Mouse (Mus musculus) left cerebral cortex, postnatal 14 days (tissue): Measurements from ENCODE around the gene Slk. TPM values are rescaled to one million over a fixed set of nuclear protein-coding genes. Genes with fewer than 3 reads are reported as not detected.

Experiments used
- DNase-seq, 2 experiments: peaks; one replicate each; pipeline ENCODE4 v3.0.0; 2021 to 2022; ENCODE audit warnings: low spot score in 2 of 2, mixed read lengths in 1 of 2
- intact Hi-C: fragments of 180-260 bp; cut with DNase I; formaldehyde crosslinking; loops from one replicate; pipeline ENCODE4 v1.15.1; 2025
- total RNA-seq, 2 experiments: library from RNA; stranded (reverse); gene quantifications; 2 replicates each; pipeline ENCODE4 v1.2.3; 2021

Slk gene
- total RNA-seq, 2 experiments from 2014 or later: 44.4 to 47.0 TPM

DNA sequence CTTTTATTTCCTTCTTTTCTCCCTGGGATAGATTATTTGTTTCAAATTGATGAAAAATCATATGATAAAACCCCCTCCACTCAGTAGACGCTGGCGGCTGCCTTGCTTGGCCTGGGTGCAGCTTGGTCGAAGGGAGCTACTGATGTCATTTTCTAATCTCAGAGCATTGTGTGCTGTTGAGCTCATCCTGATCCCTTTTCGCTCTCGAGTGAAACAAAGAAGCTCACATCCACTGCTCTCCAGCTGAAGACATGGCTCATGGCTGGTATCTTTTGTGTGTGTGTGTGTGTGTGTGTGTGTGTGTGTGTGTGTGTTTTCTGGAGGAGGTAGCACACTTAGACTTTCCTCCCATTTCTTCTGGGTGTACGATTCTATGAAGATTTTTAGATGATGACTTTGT is 66.1 kb downstream of the Slk start:
- peak in 1 of 2 experiments; percentile 20 for DNase-seq
- intact Hi-C loops: no loop called here

DNA sequence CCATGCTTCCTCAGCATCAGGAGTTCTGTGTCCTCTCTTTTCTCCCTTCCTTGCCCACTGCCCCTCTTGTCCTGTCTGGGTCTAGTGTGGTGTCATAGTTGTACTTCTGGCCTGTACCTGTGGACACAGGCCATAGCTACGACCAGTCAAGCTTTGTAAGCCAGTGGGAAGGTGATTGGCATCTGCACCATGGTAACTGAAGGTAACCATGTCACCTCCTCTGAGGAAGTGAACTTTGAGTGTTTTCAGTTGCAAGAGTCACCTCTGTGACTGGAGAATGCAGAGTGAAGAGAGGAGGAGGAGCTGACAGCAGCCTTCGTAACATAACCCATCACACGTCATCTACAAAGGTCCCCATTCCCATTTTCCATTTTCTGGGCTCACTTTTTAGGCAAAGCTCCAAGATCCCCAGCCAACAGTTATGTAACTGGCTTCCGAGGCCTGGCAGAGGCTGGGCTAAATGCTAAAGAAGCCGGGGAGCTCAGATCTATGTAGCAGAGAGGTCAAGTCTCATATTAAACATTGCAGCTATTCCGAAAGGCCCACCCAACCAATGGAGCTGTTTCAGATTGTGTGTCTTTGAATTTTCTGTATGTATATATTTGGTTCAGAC is 67.1 kb downstream of the Slk start:
- no peak for DNase-seq
- intact Hi-C loops: no loop called here

DNA sequence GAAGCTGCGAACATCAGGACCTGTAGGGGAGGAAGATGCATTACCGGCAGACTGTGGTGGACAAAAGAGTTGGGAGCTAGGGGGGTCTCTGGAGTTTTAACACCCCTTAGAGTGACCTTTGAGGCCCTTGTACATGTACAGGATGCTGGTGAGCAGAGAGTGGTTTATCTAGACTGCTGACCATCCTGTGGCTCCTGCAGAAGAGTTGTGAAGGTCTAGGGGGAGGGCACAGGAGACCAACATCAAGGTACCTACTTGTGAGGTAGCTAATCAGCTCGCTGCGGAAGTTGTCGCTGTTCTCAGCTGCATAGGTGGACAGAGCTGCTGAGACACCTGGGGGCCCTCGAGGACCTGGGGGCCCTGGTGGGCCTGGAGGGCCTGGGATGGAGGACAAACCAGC is 69.6 kb downstream of the Slk start:
- DNase-seq: no peak

DNA sequence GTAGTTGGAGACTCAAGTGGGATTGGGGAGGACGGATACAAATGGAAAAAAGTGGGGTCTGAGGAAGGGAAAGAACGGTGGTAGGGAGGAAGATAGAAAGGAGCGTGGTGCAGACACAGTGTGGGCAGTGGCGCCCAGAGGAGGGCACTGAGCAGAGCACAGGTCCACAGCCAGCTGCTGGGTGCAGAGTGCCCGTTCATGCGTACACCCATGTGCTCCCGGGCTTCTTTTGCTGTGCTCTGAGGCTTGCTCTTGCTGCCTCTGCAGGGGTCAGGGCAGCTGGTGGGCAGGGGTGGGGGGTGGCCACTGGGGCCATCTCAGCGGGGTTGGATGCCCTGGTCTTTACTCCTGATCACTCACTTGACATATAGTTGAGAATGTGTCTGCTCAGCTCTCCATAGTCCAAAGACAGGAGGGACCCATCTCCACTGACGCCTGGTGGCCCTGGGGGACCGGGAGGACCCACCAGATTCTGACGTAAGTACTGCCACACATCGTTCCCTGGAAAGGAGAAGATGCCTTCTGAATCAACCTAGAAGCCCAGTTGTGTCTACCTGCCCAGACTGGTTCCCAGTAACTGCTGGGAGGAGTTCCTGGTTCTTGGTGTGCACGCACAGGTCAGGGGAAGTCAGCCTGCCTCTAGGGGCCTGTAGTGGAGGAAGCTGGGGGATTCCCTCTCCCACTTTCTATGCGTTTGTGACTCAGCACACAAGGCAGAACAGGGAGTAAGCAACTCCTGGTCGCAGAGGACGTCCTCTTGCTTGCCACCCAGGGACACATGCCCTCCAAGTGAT is 71.1 kb downstream of the Slk start:
- intact Hi-C loops: no loop called here
- DNase-seq: no peak

More for the DNA sequence above, 69.6 kb downstream of the Slk start:
- intact Hi-C loops: no loop called here

DNA sequence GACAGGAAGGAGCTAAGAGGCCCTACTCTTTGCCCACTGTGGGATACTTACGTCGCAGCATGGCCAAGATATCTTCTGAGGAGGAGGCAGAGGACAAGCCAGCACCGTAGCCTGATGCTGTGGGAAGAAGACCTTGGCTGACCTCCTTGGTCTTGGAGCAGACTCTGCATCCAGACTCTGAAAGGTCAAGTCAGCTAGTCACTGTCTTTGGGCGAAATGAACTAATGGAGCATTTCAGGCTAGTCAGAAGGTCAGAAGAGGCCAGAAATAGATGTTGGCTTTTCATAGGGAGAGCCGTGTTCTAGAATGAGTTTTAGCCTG is 71.6 kb downstream of the Slk start:
- intact Hi-C loops: no loop called here

DNA sequence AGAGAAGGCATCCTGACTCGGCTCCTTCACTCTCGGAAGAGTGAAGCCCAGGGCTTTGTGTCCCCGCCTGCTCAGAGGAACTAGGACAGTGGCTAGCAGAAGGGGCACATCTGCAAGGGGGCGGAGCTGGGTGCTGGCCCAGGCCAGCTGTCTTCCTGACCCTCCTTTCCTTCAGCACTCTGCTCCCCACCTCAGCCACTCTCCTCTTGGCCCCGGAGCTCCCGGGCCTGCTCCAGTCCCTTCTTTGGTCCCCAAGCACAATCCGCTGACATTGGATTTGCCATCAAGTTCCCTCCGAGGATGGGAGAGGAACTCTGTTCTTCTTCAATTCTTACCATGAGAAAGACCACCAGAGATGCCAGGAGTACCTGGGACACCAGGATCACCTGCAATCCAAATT is 72.8 kb downstream of the Slk start:
- no peak for DNase-seq
- intact Hi-C loops: no loop called here

More for the DNA sequence above, 71.6 kb downstream of the Slk start:
- DNase-seq: no peak

DNA sequence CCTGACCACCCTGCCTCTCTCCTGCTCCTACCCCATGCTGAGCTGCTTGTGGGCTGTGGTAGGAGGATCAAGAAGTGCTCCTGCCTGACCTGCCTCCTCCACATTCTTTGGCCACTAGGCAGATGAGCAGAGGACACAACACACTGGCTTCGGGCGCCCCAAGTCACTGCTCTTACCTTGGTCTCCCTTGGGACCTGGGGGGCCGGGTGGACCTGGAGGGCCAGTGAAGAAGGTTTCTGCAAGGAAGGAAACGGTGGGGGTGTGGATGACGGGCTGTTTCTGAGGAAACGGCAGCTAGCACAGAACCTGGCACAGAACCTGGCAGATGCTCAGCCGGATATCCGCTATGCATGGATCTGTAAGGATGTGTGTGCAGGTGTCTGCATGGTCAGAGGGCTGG is 73.7 kb downstream of the Slk start:
- intact Hi-C loops: no loop called here
- no peak for DNase-seq

DNA sequence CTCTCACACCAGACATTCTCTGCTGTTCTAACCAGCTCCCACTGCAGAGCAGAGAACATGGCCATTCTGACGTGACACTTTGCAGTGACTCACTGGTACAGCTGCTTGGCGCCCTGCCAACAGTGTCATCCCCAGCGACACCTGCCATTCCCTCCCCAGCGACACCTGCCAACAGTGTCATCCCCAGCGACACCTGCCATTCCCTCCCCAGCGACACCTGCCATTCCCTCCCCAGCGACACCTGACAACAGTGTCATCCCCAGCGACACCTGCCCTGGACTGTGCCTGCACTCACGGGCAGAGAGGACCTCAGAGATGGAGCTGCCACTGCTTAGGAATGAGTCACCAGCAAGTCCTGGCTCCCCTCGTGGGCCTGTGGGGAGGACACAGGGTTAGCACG is 75.4 kb downstream of the Slk start:
- intact Hi-C loops: no loop called here
- peak in 1 of 2 experiments; percentile 20 for DNase-seq

DNA sequence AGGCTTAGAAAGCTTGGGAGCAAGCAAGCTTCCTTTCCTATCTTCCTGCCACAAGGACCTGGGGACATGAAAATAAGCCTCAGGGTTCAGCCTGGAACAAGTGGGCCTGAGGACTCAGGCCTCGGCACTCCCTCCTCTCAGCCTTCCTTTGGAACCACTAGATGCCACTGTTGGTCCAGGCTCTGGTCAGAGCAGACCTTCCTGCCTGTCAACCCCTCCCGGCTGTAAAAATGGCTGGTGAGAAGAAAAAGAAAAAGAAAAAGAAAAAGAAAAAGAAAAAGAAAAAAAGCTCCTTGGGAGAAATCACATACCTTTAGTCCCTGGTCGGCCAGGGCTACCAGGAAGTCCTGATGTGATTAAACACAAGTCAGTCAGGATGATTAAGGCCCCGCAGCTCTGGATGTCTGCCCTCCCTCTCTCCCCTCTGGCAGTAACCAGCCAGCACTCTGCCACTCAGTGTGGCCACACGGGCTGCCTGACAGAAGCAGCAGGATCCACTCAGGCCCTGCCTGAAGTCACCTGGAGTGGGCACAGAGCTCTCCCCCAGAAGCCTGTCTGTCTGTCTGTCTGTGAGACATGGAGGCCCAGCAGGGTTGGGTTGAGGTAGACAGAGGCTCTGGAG is 79.5 kb downstream of the Slk start:
- intact Hi-C loops: loop anchor here (1.0 kb wide), 1 partner anchor 162 kb away; no protein-coding TSS in a partner anchor
- peak; percentile 69 for DNase-seq

DNA sequence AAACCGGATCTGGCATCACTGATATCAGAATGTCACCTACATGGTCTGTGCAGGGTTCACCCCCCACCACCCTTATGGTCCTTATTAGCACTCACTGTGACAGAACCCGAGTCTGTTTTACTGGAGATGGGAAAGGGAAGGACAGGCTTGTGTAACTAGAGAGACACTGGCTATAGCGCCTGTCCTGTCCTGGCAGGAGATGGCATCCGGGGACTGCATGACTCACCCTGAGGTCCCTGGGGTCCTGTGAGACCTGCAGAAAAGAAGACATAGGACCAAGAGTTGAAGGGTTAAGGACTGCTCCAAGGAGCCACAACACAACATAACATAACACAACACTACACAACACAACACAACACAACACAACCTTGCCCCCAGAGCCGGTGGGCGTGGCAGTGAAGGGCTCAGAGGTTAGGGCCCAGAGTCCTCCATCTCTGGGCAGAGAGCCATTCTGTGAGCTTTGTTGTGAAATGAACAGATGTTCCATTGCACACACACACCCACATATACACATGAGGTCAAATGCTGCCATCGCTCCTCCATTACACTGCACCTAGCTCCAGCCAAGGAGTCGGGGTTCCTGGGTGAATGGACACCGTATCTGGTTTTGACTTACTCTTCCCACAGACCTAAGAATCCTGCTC is 80.4 kb downstream of the Slk start:
- no peak for DNase-seq
- intact Hi-C loops: loop anchor here (1.0 to 10.0 kb wide), 2 partner anchors 161 to 275 kb away; partner anchors contain the start of gene Cfap58

DNA sequence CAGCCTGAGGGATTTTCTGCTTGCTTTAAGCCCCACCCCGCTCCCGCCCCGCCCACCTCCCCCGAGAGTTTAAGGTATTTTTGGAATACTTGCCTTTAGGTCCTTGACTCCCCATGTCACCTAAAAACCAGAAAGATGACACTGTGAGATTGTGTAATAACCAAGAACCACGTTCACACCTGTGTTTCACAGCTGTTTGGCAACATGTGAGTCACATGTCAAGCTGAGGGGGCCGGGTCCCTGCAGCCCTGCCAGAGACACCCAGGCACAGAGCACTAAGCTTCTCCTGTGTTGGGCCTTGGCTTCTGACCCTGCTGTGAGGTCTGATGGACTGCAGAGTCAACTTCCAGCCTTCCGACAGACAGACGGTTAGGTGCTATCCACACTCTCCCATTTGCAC is 88.1 kb downstream of the Slk start:
- intact Hi-C loops: loop anchor here (10.0 kb wide), 1 partner anchor 267 kb away; the partner anchor contains the start of gene Cfap58
- DNase-seq: no peak

DNA sequence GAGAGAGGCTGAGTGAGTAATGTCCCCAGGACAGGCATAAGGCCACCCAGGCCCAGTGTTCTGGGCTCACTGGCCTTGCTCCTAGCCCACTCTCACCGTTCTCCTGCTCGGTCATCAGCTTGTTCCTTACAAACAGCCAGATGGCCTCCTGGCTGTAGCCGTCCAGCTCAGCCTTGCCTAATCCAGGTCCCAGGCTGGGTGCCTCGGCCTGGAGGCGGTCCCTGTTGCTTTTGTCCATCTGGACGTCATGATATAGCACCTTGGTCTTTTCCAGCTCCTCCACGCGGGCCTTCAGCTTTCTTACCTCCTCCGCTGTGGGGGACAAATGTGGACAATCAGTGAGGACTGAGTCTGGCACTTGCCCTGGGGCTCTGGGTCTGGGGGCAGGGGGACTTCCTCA is 88.9 kb downstream of the Slk start:
- no peak for DNase-seq
- intact Hi-C loops: loop anchor here (10.0 kb wide), 1 partner anchor 266 kb away; the partner anchor contains the start of gene Cfap58

DNA sequence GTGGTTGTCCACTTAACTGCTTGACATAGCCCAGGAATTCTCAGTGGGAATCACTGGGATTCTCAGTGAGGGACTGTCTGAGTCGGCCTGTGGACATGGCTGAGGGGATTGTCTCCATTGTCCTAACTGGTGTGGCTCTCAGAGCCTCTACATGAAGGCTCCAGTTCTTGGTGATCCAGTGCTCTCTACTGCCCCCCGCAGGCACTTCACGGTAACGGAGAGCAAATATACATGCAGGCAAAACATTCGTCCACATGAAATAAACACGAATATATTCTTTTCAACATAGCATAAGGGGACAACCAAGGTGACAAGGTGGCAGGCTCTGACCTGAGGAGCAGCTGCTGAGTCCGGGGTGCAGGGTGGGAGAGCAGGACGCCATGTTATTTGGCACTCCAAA is 94.9 kb downstream of the Slk start:
- intact Hi-C loops: no loop called here
- peak in 1 of 2 experiments; percentile 30 for DNase-seq

DNA sequence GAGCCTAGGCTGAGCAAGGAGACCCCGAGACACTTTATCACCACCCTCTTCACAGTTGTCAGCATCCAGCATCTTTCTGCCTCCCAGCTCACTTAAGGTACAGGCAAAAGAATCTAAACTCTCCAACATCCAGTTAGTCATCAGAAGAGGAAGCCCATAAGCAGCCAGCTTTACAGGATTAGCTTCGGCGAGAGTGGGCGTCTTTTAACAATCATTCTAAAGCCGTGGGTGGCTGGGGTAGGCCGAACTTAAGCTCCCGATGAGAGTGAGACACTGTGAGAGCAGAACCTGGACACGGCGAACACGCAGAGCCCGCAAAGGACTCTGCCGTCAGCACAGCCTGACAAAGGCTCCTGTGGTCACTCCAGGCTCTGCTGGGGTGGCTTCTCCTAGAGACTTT is 99.2 kb downstream of the Slk start:
- peak; percentile 61 to 67 for DNase-seq
- intact Hi-C loops: no loop called here

DNA sequence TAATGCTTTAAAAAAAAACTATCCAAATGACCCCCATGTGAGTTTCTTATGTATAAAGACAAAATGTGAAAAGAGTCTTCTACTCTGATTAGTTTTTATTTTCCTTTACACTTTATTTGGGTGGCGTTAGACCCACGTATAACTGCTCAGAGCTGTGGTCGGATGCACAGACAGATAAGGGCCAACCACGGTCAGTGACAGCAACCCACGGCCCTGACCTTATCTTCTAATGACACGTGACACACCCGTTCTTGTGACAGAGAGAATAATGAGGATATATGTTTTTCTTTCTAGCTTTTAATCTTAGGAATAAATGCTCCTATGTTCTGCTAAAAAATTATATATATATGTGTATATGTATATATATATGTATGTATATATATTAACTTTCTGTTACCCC is 110.1 kb downstream of the Slk start:
- no peak for DNase-seq
- intact Hi-C loops: no loop called here

DNA sequence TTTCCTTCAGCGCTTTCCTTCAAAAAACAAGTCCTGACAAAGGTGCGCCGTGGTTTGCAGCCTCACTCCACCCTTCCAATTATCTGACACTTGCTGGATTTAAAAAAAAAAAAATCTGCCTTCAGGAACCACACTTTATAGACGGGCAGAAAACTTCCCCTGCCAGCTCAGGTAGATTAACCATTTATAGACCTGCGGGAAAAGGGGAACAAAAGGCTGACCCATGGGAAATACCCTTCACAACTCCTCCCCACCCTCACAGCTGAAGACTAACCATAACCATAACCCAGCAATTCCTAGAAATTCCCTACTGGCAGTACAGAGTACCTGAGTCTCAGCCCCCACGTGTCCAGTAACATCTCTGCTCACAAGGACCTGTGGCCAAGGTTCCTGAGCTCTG is 112.5 kb downstream of the Slk start, which contains the start of gene Col17a1:
Gene Col17a1, minus strand, starts transcription at position 101 of the 400 bp plus-strand sequence.
- intact Hi-C loops: no loop called here
- no peak for DNase-seq
